8 mouse cellular contexts compared by ENCODE assay signal in the genomic region with DNA sequence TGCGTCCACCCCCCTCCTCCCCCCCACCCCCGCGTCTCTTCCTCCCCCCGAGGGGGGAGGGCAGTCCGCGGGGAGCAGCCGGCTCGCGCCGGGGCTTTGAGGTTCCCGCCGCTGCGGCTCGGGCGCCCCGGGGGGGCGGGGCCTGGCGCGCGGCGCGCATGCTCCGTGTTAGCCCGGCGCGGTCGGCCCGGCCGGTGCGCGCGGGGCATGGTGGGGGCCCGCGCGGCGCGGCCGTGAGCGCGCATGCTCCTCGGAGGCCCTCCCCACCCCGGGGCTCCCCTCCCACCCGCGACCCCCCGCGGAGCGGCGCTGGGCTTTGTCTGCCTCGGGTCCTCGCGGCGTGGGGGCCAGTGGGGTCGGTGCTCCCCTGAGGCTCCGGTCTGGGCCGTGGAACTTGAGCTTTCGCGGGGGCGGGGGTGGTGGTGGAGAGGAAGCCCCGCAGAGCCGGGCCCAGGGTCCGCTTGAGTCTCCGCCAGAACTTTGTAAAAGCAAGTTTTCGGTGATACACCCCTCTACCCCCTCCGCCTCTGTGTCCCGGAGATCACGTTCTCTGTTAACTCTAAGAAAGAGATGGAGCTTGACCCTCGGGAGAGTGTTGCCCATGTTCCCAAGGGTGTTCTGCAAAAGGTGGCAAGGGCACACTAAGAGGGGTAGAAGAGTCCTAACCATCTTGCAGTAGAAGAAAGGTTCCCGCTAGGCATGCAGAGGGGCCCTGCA. TPM values are rescaled to one million over a fixed set of nuclear protein-coding genes. Genes with fewer than 3 reads are reported as not detected.
DNase-seq lines count a peak whose midpoint lies in the region; ATAC-seq and TF ChIP-seq lines count a peak whose summit lies in the region.

No protein-coding gene starts in this region.

- intact Hi-C loops in left cerebral cortex, postnatal 4 days (cut with DNase I), result no loop called here

- peak overlapping the region; percentile 51 for H3K4me3 ChIP-seq in cortical plate, adult 2 months (ENCODE audit: insufficient read depth, low read length)
- peak overlapping the region; percentile 96 for H3K4me3 ChIP-seq in midbrain, embryonic 10.5 days

- H3K9me3 ChIP-seq in midbrain, embryonic 10.5 days (replicated peaks), result no peaks in the 10 kb centered on the region

- no peak for TF ChIP-seq CTCF in cortical plate, adult 2 months (IDR thresholded peaks at IDR 0.05; ENCODE audit: extremely low read depth, insufficient read depth, low read length)

- 3% methylated on average over 58 of the region's 68 CpGs for WGBS in midbrain, embryonic 10.5 days

- no peaks in the 10 kb centered on the region for H3K4me1 ChIP-seq in cortical plate, adult 2 months (ENCODE audit: control insufficient read depth, insufficient read depth, low read length)
- H3K4me1 ChIP-seq in midbrain, embryonic 10.5 days, result peaks cover 58% of the 10 kb centered on the region

- peaks cover 32% of the 10 kb centered on the region for H3K27me3 ChIP-seq in midbrain, embryonic 10.5 days (ENCODE audit: low read depth, poor library complexity, severe bottlenecking)

- H3K27ac ChIP-seq in cortical plate, adult 2 months (ENCODE audit: insufficient read depth, low read length), result no peak overlapping the region
- peak overlapping the region; percentile 100 for H3K27ac ChIP-seq in midbrain, embryonic 10.5 days (replicated peaks)

- H3K36me3 ChIP-seq in midbrain, embryonic 10.5 days, result peaks cover 40% of the 10 kb centered on the region

- no peak for ATAC-seq in megakaryocyte-erythroid progenitor cell, adult 5-6 weeks (replicated peaks; ENCODE audit: low FRiP score, low TSS enrichment, poor library complexity, severe bottlenecking)

- TF ChIP-seq POLR2A in cortical plate, adult 2 months (IDR thresholded peaks at IDR 0.05; ENCODE audit: extremely low read depth, insufficient read depth, low read length), result no peak

- DNase-seq in adrenal gland, adult 18-20 months (ENCODE audit: low spot score in 2 of 2), result peak; percentile 89 to 91
- peak; percentile 91 for DNase-seq in gastrocnemius, postnatal 10 days
- DNase-seq in induced T-regulatory cell, adult 2 months (ENCODE audit: low read depth), result peak; percentile 88
- DNase-seq in left cerebral cortex, postnatal 4 days, result peak; percentile 80
- DNase-seq in midbrain, embryonic 10.5 days (ENCODE audit: low spot score), result peak; percentile 84
- peak; percentile 69 for DNase-seq in skeletal muscle tissue, adult 2 months (ENCODE audit: low read depth, low spot score)

RNA-seq across cellular contexts. Expression of gene Rcc2, which starts 2.4 kb away (rescaled TPM):
- total RNA-seq in adrenal gland, adult 18-20 months (2021), result 10 to 100 TPM; 46.4 to 72.2 TPM
- polyA plus RNA-seq in cortical plate, adult 2 months (2012; rRNA removed), result 44.1 and 45.9 TPM in 2 replicates
- 10 to 100 TPM; 23.4 to 30.2 TPM for total RNA-seq in gastrocnemius, postnatal 10 days (2021)
- total RNA-seq in left cerebral cortex, postnatal 4 days (2021), result 10 to 100 TPM; 59.4 to 63.3 TPM
- polyA plus RNA-seq in midbrain, embryonic 10.5 days (2016; fragmentation: Nextera tagmentation; extraction: Ambion mirVana), result 32.6 and 35.2 TPM in 2 replicates
- 211 and 220 TPM in 2 replicates for total RNA-seq in megakaryocyte-erythroid progenitor cell, adult 5-6 weeks (2014; fragmentation: Nextera tagmentation)
- 134 and 194 TPM in 2 replicates for total RNA-seq in megakaryocyte-erythroid progenitor cell, adult 5-6 weeks (2017)

RNA-seq across cellular contexts. Expression of gene Arhgef10l, which starts 37.0 kb away (rescaled TPM):
- total RNA-seq in adrenal gland, adult 18-20 months (2021), result 10 to 100 TPM in 1 of 2 experiments, 1 to 10 TPM in 1; 6.7 to 10.7 TPM
- 34.5 and 38.3 TPM in 2 replicates for polyA plus RNA-seq in cortical plate, adult 2 months (2012; rRNA removed)
- total RNA-seq in gastrocnemius, postnatal 10 days (2021), result 10 to 100 TPM; 50.3 to 53.7 TPM
- total RNA-seq in left cerebral cortex, postnatal 4 days (2021), result 10 to 100 TPM; 50.6 to 52.0 TPM
- 25.1 and 32.4 TPM in 2 replicates for polyA plus RNA-seq in midbrain, embryonic 10.5 days (2016; fragmentation: Nextera tagmentation; extraction: Ambion mirVana)
- total RNA-seq in megakaryocyte-erythroid progenitor cell, adult 5-6 weeks (2014; fragmentation: Nextera tagmentation), result 0.07 TPM in 1 of 2 replicates, not detected in the other
- not detected in 2 replicates for total RNA-seq in megakaryocyte-erythroid progenitor cell, adult 5-6 weeks (2017)

RNA-seq across cellular contexts. Expression of gene Padi6, which starts 39.7 kb away (rescaled TPM):
- total RNA-seq in adrenal gland, adult 18-20 months (2021), result not detected
- 0.72 and 1.1 TPM in 2 replicates for polyA plus RNA-seq in cortical plate, adult 2 months (2012; rRNA removed)
- total RNA-seq in gastrocnemius, postnatal 10 days (2021), result not detected
- total RNA-seq in left cerebral cortex, postnatal 4 days (2021), result 1 to 10 TPM in 1 of 2 experiments, under 1 TPM in 1; 0.42 to 1.4 TPM
- 0.05 TPM in 1 of 2 replicates, not detected in the other for polyA plus RNA-seq in midbrain, embryonic 10.5 days (2016; fragmentation: Nextera tagmentation; extraction: Ambion mirVana)
- total RNA-seq in megakaryocyte-erythroid progenitor cell, adult 5-6 weeks (2014; fragmentation: Nextera tagmentation), result not detected in 2 replicates
- not detected in 2 replicates for total RNA-seq in megakaryocyte-erythroid progenitor cell, adult 5-6 weeks (2017)

Comparison
In these comparisons a context has a peak if more than half of its experiments do, and no peak if none do; other contexts are left out.
1. RNA of gene Arhgef10l, which starts 37.0 kb away (total RNA-seq): 50.3 to 53.7 TPM in gastrocnemius, postnatal 10 days, 50.6 to 52.0 TPM in left cerebral cortex, postnatal 4 days and 6.7 to 10.7 TPM in adrenal gland, adult 18-20 months; 0.07 TPM in megakaryocyte-erythroid progenitor cell, adult 5-6 weeks; every median in the first group is over 4 times any median in the second.
2. Peak in every context shown above with its lines, with median percentiles within 50 percentile points of each other: DNase-seq.